Mouse (Mus musculus) layer of hippocampus, postnatal 36 days (tissue): ENCODE measurements at regions not wholly inside any gene's neighbourhood (a gene's known extent, or its start where the extent isn't known, plus 50 kb on each side); places are given as distances from the start of the nearest gene placed in this dataset.
"Not testable (repeated sequence)": the region's sequence is repeated elsewhere in the genome, so short reads cannot be mapped to it uniquely, and the experiment has no call there.

ENCODE experiments used
- DNase-seq, 2 experiments: peaks; one replicate each; pipeline ENCODE4 v3.0.0; 2022

GRCm38 (mm10) chr12:56058463-56058862 is 222.3 kb downstream of the Brms1l start:
- peak; percentile 81 for DNase-seq

DNA sequence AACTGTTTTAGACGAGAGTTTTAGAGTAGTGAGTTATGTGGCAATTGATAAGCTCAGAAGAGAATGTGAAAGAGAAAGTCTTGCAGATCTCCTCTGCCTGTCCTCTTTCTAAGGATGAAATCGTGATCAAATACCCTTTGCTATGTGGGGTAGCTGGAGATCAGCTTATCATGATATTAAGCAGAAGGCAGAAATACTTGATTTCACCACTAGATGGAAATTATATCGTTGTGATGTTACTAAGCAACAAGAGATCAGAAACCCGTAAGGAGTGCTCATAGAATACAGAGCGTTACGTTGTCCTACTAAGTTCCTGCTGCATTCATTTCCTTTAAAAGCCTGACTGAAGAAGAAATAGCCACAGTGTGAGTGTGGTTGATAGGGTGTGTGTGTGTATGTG is 219.3 kb downstream of the Brms1l start:
- DNase-seq = no peak

DNA sequence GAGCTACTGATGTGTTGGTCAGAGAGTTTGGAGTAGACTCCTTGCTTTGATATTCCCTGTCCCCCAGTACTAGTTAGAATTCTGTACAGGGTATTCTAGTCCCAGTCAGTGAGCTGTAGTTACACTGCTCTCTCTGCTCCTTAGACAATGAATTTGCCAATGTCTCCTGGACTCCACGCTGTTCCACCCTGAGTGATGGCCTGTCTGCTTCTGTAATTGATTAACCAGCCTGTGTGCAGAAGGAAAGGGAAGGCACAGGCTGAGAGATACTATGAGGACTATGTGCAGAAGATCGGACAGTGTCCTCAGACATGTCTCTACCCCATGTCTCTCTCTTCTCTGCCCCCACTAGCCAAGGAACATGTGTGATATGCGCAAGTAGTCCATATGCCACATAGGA is 209.9 kb downstream of the Brms1l start:
- no peak for DNase-seq

DNA sequence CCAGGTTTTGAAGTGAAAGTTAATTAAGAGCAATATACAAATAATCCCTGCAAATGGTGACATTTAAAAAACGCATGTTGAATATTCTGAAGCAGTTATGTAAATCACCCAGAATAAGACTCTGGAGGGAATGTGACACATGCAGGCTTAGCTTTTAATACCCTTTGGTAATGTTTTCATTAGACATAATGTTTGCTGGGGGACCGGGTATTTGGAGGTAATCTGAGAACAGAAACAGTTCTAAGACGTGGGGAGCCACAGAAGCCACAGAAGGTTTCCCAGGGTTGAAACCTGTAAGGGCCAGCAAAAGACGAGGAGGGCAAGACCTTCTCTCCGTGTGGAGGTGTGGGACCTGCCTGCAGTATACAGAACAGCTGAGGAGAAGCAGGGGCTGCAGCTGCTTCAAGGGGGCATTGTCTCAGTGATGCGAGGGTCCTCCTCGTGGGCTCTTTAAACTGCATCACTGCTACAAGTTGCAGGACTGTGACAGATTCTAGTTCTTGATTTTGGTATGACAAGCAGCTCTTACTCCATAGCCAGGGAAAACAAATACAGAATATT is 184.9 kb downstream of the Brms1l start:
- DNase-seq = no peak

- no peak for DNase-seq
Observed at GRCm38 (mm10) chr12:56020547-56020946, 184.4 kb downstream of the Brms1l start.

DNA sequence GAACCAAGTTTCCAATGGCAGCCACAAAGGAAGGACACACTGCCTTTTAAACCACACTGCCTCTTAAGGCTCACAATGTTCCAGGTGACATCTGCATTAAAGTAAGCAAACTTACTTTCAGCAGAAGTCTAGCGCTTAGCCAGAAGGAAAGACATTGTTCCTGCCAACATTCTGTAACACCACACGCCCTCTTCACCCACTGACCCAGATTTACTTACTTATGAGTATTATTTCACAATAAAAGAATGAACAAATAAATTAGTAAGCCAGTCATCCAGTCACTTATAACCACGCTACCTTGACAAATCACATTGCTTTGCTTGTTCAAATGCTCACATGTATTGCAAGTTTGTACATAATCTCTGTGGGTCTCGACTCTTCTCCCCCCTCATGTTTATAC is 173.9 kb downstream of the Brms1l start:
- no peak for DNase-seq

DNA sequence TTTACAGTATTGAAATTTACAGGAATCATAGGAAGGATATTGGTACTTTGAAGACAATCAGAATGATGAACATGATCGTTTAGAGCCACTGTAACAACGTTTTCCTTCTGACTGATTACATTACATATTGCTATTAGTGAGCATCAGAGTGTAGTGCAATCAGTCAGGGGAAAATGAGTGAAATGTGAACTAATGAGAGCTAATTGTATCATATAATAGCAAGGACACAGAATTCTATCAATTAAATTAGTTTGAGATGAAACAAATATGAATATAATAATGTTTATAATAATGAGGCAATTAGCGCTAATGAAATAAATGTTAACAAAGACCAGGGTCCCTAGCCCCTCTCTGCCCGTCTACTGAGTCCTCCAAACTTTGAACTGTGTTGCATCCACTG is 169.7 kb downstream of the Brms1l start:
- DNase-seq = no peak

GRCm38 (mm10) chr12:56005321-56005720 is 169.2 kb downstream of the Brms1l start:
- no peak for DNase-seq

GRCm38 (mm10) chr12:56004479-56004878 is 168.4 kb downstream of the Brms1l start:
- DNase-seq = no peak

- DNase-seq = no peak
Observed at GRCm38 (mm10) chr12:56003561-56003960, 167.4 kb downstream of the Brms1l start.

DNA sequence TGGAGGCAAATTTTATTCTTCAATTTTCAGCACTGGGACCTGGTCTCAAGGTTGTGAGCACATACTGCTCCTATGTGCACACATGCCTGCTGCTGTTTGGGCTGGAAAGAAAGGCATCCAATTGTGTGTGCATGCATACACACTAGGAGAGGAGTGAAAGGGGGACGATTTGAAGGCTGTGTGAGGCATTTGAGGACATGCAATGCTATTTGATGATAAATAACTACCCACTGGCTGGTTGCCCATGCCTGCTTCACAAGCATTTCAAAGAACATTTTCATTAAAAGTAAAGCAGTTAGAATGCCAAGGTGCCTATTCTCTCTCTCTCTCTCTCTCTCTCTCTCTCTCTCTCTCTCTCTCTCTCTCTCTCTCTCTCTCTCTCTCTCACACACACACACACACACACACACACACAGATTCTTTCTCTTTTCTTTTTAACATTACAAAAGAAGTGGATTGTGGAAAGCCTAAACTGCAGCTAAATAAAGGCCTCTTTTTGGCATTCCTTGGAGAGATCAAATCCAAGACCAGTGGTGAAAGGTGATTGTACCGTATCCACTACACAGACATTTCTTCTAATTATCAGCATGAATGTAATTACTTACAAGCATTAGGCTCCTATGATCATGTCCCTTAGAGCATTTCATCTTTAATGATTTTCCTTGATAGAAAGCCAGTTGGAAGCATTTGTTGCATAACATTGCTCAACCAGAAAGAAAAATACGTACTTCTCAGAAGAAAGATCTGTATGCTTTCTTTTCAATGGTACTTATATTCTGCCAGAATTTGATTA is 160.7 kb downstream of the Brms1l start:
- peak in 1 of 2 experiments; percentile 7 for DNase-seq

- peak in 1 of 2 experiments; percentile 6 for DNase-seq
Observed at GRCm38 (mm10) chr12:55983565-55984351, 147.6 kb downstream of the Brms1l start.

GRCm38 (mm10) chr12:55983128-55983527 is 147.0 kb downstream of the Brms1l start:
- DNase-seq = no peak

DNA sequence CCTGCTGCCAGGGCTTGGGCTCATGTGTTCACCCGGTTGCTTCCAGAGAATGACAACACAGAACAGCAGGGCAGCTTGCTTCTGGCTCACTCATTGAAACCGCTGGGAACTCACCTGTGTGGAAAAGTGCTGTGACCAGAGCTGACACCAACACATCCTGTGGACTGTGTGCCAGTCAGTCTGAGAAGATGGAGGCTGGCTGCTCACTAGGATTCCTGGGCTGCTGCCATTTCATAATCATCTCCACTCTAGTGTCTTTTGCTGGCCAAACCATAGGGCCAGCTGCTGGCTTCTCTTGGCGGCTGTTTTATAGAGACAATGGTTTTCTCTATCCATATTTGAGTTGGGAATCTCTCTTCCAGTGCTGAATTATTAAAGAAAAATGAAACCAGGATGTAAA is 138.1 kb downstream of the Brms1l start:
- DNase-seq = no peak

GRCm38 (mm10) chr12:55959319-55959718 is 123.2 kb downstream of the Brms1l start:
- not testable (repeated sequence) for DNase-seq

- no peak for DNase-seq
Observed at GRCm38 (mm10) chr12:55940566-55940965, 104.4 kb downstream of the Brms1l start.

GRCm38 (mm10) chr12:55939281-55940142 is 103.4 kb downstream of the Brms1l start:
- no peak for DNase-seq

- DNase-seq = no peak
Observed at GRCm38 (mm10) chr12:55934172-55934571, 98.0 kb downstream of the Brms1l start.

DNA sequence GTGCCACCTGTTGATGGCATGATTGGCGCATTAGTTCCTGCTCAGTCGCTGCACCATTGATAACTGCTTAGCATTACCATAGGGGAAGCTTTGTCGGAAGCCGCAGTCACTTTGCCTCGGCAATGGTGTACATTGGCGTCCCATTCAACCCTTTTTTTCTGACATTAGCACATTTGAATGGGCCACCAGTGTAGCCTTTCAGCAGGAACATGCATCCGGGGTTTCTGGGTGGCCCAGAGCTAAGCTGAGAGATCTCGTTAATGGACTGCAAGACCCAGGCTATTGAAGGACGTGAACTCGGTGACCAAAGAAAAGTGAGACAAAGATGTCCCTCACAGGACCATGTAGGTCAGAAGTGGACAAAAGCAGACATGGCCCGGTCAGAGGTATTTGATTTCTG is 97.3 kb downstream of the Brms1l start:
- DNase-seq = no peak

- no peak for DNase-seq
Observed at GRCm38 (mm10) chr12:55930468-55930867, 94.3 kb downstream of the Brms1l start.

GRCm38 (mm10) chr12:55926974-55927321 is 90.8 kb downstream of the Brms1l start:
- no peak for DNase-seq

DNA sequence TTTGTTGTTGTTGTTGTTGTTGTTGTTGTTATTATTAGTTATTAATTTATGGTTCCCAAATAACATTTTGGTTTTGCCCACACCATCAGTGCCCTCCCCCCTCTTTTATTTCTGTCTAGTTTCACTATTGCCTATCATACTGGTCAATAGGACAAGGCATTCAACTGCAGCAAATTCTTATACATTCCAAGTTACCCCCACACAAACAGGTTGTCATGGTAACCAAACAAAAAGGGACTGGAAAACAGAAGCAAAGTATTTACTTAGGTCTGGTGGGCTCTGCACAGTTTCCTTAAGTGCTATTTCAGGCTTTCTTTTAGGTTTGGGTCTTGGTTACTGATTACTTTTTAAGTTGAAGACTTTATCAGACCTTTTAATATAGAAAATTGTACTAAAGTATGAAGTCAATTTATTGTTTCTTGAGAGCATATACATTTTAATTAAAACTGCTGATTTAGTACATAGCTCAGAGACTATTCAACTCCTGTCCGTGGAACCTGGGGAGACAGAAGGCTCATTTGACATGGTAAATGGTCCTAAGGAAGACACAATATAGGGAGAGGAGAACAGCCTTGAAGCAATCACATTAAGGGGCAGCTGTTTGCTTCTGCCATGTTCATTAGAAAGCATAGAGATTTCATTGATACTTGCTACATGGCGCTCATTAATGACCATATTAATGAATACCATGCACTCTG is 90.3 kb downstream of the Brms1l start:
- DNase-seq = no peak
